Comparison of ENCODE assay signal across 19 mouse cellular contexts in the genomic region with DNA sequence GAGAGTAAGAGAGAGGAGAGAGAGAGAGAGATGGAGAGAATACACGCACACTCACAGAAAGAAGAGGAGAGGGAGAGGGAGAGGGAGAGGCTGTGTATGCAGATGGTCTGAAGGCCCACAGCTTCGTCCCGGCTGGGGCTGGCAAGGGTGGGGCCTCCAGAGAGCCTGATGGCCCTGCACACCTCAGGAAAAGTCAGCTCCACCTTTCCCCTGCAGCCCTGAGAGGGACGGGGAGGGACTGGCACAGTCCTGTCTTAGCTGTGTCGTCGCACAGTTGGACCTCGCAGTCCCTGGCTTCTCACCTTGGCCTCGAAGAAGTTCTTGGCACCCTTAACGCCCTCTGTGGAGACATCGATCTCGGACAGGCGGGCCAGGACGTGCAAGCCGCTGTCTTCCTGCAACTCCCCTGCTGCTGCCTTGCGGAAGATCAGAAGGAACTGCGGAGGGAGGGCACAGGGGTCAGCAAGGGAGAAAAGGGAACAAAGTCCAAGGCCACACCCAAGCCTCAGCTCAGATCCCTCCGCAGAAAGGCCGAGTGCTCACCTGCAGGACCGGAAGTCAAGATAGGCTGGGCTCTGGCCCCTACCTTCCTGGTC. TPM values are rescaled to one million over a fixed set of nuclear protein-coding genes. Genes with fewer than 3 reads are reported as not detected.
DNase-seq lines count a peak whose midpoint lies in the region; ATAC-seq lines count a peak whose summit lies in the region.
"Had no signal": no experiment of that assay in that cellular context is flagged by ENCODE, and none has a peak within 500 bp of the region (broad histone marks: within the 10 kb centered on the region; RNA-seq: fewer than 3 reads in every experiment).

No protein-coding gene starts in this region.

- no peak overlapping the region for H3K4me3 ChIP-seq in intestine, embryonic 15.5 days (replicated peaks)
- H3K4me3 ChIP-seq in stomach, embryonic 15.5 days (replicated peaks), result no peak overlapping the region
- H3K4me3 ChIP-seq: forebrain, embryonic 15.5 days; kidney, embryonic 15.5 days; liver, embryonic 13.5 days had no signal

- H3K27ac ChIP-seq in intestine, embryonic 15.5 days, result peak overlapping the region; percentile 19
- peak overlapping the region; percentile 26; the same call in 1 of the 2 replicates for H3K27ac ChIP-seq in stomach, embryonic 15.5 days
- H3K27ac ChIP-seq: forebrain, embryonic 15.5 days; hindbrain, postnatal 0 days; kidney, embryonic 15.5 days; liver, embryonic 13.5 days had no signal

- H3K9ac ChIP-seq in intestine, embryonic 15.5 days, result no peak overlapping the region
- no peak overlapping the region for H3K9ac ChIP-seq in stomach, embryonic 15.5 days
- H3K9ac ChIP-seq: forebrain, embryonic 15.5 days; kidney, embryonic 15.5 days; liver, embryonic 13.5 days had no signal

- peaks cover 30% of the 10 kb centered on the region for H3K4me1 ChIP-seq in intestine, embryonic 15.5 days (replicated peaks)
- peaks cover 32% of the 10 kb centered on the region for H3K4me1 ChIP-seq in stomach, embryonic 15.5 days

- H3K36me3 ChIP-seq in intestine, embryonic 15.5 days, result peaks cover 13% of the 10 kb centered on the region; the same call in 1 of the 2 replicates
- H3K36me3 ChIP-seq in stomach, embryonic 15.5 days, result peaks cover 25% of the 10 kb centered on the region

- no peaks in the 10 kb centered on the region for H3K9me3 ChIP-seq in intestine, embryonic 15.5 days
- no peaks in the 10 kb centered on the region for H3K9me3 ChIP-seq in stomach, embryonic 15.5 days
- H3K9me3 ChIP-seq: forebrain, embryonic 15.5 days; kidney, embryonic 15.5 days; liver, embryonic 13.5 days had no signal

- WGBS in intestine, embryonic 15.5 days, result 54% methylated on average over 19 of the region's 19 CpGs
- WGBS in stomach, embryonic 15.5 days, result 54% methylated on average over 19 of the region's 19 CpGs

- H3K27me3 ChIP-seq in intestine, embryonic 15.5 days (replicated peaks), result no peaks in the 10 kb centered on the region
- no peaks in the 10 kb centered on the region for H3K27me3 ChIP-seq in stomach, embryonic 15.5 days (replicated peaks)
- H3K27me3 ChIP-seq: forebrain, embryonic 15.5 days; kidney, embryonic 15.5 days; liver, embryonic 13.5 days had no signal

- ATAC-seq in intestine, embryonic 15.5 days, result peak; percentile 63
- ATAC-seq in stomach, embryonic 15.5 days (ENCODE audit: insufficient read depth, low FRiP score, low read depth), result peak; percentile 28; the same call in 1 of the 2 replicates
- ATAC-seq: forebrain, embryonic 15.5 days; hindbrain, postnatal 0 days had no signal

- DNase-seq in cerebellum, postnatal 14 days, result peak; percentile 37 to 52
- DNase-seq in cerebellum, adult 8-10 months, result no peak
- DNase-seq in kidney, postnatal 10 days, result peak; percentile 18
- DNase-seq in kidney, adult 11 months, result no peak
- no peak for DNase-seq in frontal cortex, adult 2 months (ENCODE audit: extremely low spot score in 1 of 2, low spot score in 1 of 2)
- DNase-seq in right cerebral cortex, postnatal 14 days, result no peak
- DNase-seq: adrenal gland, postnatal 10 days; cerebellum, adult 9-10 months; heart, postnatal 10 days; liver, embryonic 13.5 days; midbrain, embryonic 14.5 days; thymus, adult 2 months had no signal

- H3K4me2 ChIP-seq in intestine, embryonic 15.5 days (replicated peaks), result 0 out of 2 replicates have a peak overlapping the region, but pooled peaks have one; percentile 1
- H3K4me2 ChIP-seq in stomach, embryonic 15.5 days, result no peak overlapping the region
- H3K4me2 ChIP-seq: forebrain, embryonic 15.5 days; kidney, embryonic 15.5 days; liver, embryonic 13.5 days had no signal

RNA-seq across cellular contexts. Expression of a gene that starts 14.2 kb away (rescaled TPM):
- polyA plus RNA-seq in intestine, embryonic 15.5 days (2015; fragmentation: Nextera tagmentation; extraction: Ambion mirVana), result 0.45 and 0.97 TPM in 2 replicates
- 0.42 and 0.79 TPM in 2 replicates for polyA plus RNA-seq in stomach, embryonic 15.5 days (2015; fragmentation: Nextera tagmentation; extraction: Ambion mirVana)
- not detected in 2 replicates for polyA plus RNA-seq in frontal cortex, adult 2 months (2012; rRNA removed)
- polyA plus RNA-seq: forebrain, embryonic 15.5 days; hindbrain, postnatal 0 days; kidney, embryonic 15.5 days; limb, embryonic 11.5 days; liver, embryonic 13.5 days; lung, embryonic 16.5 days; midbrain, embryonic 14.5 days had no signal

RNA-seq across cellular contexts. Expression of a gene that starts 14.4 kb away (rescaled TPM):
- polyA plus RNA-seq in intestine, embryonic 15.5 days (2015; fragmentation: Nextera tagmentation; extraction: Ambion mirVana), result 136 and 138 TPM in 2 replicates
- 125 and 130 TPM in 2 replicates for polyA plus RNA-seq in stomach, embryonic 15.5 days (2015; fragmentation: Nextera tagmentation; extraction: Ambion mirVana)
- 244 and 256 TPM in 2 replicates for polyA plus RNA-seq in frontal cortex, adult 2 months (2012; rRNA removed)

RNA-seq across cellular contexts. Expression of a gene that starts 34.4 kb away (rescaled TPM):
- polyA plus RNA-seq in intestine, embryonic 15.5 days (2015; fragmentation: Nextera tagmentation; extraction: Ambion mirVana), result 131 and 571 TPM in 2 replicates
- polyA plus RNA-seq in stomach, embryonic 15.5 days (2015; fragmentation: Nextera tagmentation; extraction: Ambion mirVana), result 475 and 519 TPM in 2 replicates
- 0.18 and 0.42 TPM in 2 replicates for polyA plus RNA-seq in frontal cortex, adult 2 months (2012; rRNA removed)
- polyA plus RNA-seq: forebrain, embryonic 15.5 days; limb, embryonic 11.5 days; lung, embryonic 16.5 days; midbrain, embryonic 14.5 days had no signal

Comparison
In these comparisons a context has a peak if more than half of its experiments do, and no peak if none do; other contexts are left out.
1. DNase-seq: peak in cerebellum, postnatal 14 days (2 of 2) and kidney, postnatal 10 days (single experiment); none in cerebellum, adult 8-10 months (single experiment), kidney, adult 11 months (single experiment), frontal cortex, adult 2 months (0 of 2) and right cerebral cortex, postnatal 14 days (single experiment).
2. RNA of a gene that starts 34.4 kb away (polyA plus RNA-seq): 475 to 519 TPM in stomach, embryonic 15.5 days and 131 to 571 TPM in intestine, embryonic 15.5 days; 0.18 to 0.42 TPM in frontal cortex, adult 2 months; every median in the first group is over 10 times any median in the second.